Mouse (Mus musculus) layer of hippocampus, adult 8-10 months (tissue): Measurements from ENCODE around the gene Zfp967. TPM values are rescaled to one million over a fixed set of nuclear protein-coding genes. Genes with fewer than 3 reads are reported as not detected.
"Not testable (repeated sequence)": the region's sequence is repeated elsewhere in the genome, so short reads cannot be mapped to it uniquely, and the experiment has no call there.

Experiments
- DNase-seq, 2 experiments: peaks; one replicate each; pipeline ENCODE4 v3.0.0; 2022; ENCODE audit warnings: low spot score in 2 of 2
- total RNA-seq, 4 experiments: library from RNA; stranded (reverse); gene quantifications; 2 replicates each; pipeline ENCODE4 v1.2.4; 2022

The Zfp967 gene
- total RNA-seq: not detected

DNA sequence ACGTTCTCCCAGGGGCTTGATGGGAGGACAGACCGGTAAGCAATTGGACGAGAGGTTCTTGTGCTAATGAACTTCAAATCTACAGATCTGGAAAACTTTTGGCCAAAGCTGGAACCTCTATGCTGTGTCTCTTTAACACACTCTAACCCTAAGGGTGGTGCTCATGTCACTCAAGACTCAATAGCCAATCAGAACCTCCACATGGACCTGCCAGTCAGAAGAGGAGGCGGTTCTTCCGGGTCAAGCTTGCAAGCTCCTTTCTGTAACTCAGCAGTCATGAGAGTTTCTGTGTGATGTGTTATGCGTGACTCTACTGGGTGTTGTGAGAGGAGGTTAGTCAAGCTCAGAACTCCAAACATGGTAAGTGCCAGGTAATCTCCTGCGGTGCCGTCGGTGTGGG is at the start of gene Zfp967:
TSS of gene Zfp967 (plus strand) at position 301 of the 400 bp plus-strand sequence.
- not testable (repeated sequence) for DNase-seq

- not testable (repeated sequence) for DNase-seq
Observed at GRCm38 (mm10) chr2:176486683-176487082, 34.2 kb upstream of the Zfp967 start, which contains the start of gene Gm14434. Gm14434 (minus strand) TSS chr2:176486783.

Other genes with a start within 250 kb of the Zfp967 start
- not detected for gene Gm11009, start 201.6 kb upstream of the Zfp967 start, total RNA-seq
- gene Gm14435, start 97.5 kb upstream of the Zfp967 start, total RNA-seq: 10 to 100 TPM; 13.1 to 20.9 (median 18.7) TPM
- gene Gm14434, start 34.3 kb upstream of the Zfp967 start, total RNA-seq: not detected
- gene Gm14308, start 115.3 kb downstream of the Zfp967 start, total RNA-seq: 10 to 100 TPM in 2 of 4 experiments, 1 to 10 TPM in 2; 4.2 to 11.4 (median 10.4) TPM
- gene Zfp973, start 149.5 kb downstream of the Zfp967 start, total RNA-seq: 10 to 100 TPM; 11.3 to 14.4 (median 12.4) TPM
- gene Gm14305, start 187.3 kb downstream of the Zfp967 start, total RNA-seq: 10 to 100 TPM; 26.1 to 37.7 (median 35.1) TPM